Mouse (Mus musculus): ENCODE results near the gene Cotl1.

The Cotl1 gene

GRCm38 (mm10) chr8:119817446-119817845, 22.9 kb downstream of the Cotl1 start:
- DNase-seq (ENCODE audit: low read depth, low spot score): no peak

GRCm38 (mm10) chr8:119816219-119816618, 24.1 kb downstream of the Cotl1 start:
- DNase-seq (ENCODE audit: low read depth, low spot score): no peak

- no peak for DNase-seq (ENCODE audit: low read depth, low spot score)
Observed at GRCm38 (mm10) chr8:119812650-119813431, 27.5 kb downstream of the Cotl1 start.

DNA sequence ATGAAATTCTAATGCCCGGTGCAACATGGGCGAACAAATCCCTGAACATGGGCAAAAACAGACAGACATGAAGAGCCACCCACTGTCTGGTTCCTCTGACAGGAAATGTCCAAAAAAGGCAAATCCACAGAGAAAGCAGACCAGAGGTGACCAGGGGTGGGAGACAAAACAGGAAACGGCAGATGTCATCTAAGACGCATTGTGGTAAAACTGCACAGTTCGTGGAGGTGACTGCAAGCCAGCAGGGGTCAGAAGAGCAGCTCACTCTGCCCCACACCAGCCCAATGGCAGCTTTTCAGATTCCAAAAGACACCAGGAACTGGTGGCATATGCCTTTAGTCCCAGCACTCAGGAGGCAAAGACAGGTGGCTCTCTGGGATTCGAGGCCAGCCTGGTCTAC, 28.4 kb downstream of the Cotl1 start:
- DNase-seq (ENCODE audit: low read depth, low spot score): no peak

DNA sequence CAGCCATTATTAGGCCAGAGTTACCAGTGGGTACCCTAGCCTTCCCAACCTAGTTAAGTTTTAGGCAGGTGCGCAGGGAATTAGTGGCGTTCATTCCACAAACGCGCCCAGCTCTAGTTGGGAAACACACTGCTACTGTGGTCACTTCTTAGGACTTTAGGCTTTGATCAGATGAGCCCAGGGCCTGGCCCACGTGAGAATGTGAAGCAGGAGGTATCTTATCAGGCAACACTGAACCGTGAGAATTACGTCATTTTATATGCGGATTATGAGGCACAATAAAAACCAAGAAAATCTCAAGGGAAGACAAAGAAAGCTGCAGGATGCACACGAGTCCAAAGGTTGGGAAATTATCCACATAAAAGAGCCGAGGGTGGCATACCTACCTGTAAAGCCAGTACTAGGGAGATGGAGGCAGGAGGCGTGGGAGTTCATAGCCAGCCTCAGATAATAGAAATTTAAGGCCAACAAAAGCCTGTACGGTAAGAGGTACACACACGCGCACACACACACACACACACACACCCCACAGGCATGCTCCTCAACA, 29.3 kb downstream of the Cotl1 start:
- no peak for DNase-seq (ENCODE audit: low read depth, low spot score)

- no peak for DNase-seq (ENCODE audit: low read depth, low spot score)
Observed at GRCm38 (mm10) chr8:119810127-119810868, 30.0 kb downstream of the Cotl1 start.

- no peak for DNase-seq (ENCODE audit: low read depth, low spot score)
Observed at GRCm38 (mm10) chr8:119809620-119810019, 30.7 kb downstream of the Cotl1 start.

- DNase-seq (ENCODE audit: low read depth, low spot score): no peak
Observed at GRCm38 (mm10) chr8:119807687-119808086, 32.7 kb downstream of the Cotl1 start.

- no peak for DNase-seq (ENCODE audit: low read depth, low spot score)
Observed at GRCm38 (mm10) chr8:119806422-119807263, 33.7 kb downstream of the Cotl1 start.

DNA sequence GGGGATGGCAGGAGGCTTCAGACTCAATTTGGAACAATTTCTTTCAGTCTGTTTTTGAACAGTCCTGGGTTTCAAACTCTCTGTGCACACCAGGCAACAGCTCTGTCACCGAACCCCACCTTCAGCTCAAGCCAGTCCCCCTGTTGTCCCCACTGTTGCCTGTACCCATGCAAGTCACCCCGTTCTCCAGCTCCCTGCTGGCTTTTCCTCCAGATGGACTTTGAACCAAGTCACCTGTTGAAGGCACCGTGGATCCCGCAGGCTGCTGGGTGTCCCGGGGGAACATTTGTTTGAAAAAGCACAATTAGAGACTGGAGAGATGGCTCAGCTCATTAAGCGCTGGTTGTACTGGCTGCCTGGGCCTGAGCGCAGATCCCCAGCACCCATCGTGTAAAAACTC, 35.1 kb downstream of the Cotl1 start:
- no peak for DNase-seq (ENCODE audit: low read depth, low spot score)

GRCm38 (mm10) chr8:119802592-119802991, 37.8 kb downstream of the Cotl1 start:
- no peak for DNase-seq (ENCODE audit: low read depth, low spot score)

DNA sequence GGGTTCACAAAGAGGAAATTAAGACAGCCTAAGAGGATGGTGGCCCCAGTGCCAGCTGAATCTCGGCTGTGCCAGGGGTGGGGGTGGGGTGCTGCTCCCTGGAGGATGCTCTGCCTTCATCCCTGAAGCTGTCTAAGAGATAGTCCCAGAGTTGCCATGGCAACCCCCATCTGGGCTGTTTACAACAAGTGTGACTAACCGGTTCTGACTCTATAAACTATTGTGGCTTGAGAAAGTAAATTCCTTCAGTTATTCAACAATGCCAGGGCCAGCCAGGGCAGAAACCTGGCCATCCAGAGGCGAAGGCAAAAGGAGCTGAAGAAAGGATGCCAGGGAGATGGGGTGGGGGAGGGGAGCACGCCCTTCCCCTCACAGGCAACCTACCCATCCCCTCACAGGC, 39.2 kb downstream of the Cotl1 start:
- no peak for DNase-seq (ENCODE audit: low read depth, low spot score)

DNA sequence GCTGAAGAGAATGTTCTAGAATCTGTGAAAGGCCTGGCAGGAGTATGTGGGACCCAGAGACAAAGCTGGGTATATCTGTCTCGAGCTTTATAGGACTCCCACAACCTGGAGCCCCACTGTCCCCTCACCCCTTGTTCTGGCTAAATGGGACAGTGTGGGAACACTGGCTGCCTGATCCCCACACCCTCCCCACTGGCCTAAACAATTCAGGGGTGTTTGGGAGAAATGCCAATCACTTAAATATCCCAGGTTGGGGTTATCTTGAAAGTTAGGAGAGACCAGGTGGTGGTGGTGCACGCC, 41.4 kb downstream of the Cotl1 start:
- no peak for DNase-seq (ENCODE audit: low read depth, low spot score)

- DNase-seq (ENCODE audit: low read depth, low spot score): no peak
Observed at GRCm38 (mm10) chr8:119798170-119798964, 42.0 kb downstream of the Cotl1 start.

DNA sequence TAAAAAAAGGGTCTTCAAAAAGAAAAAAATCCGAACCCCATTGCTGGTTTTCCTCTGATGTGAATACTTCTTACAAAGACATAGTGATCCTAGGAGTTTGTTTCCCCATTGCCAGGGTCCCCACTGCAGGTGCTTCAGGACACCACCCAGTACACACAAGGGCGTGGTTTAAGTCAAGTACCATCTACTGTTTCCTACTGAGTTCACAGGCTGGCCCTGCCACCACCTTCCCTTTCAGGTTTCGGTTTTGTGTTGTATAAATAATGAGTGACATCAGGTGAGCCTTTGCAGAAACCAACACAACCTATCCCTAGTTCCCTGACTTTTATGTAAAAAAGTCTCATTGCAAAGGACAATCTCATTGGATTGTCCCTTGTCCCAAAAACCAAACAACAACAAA, 44.7 kb downstream of the Cotl1 start:
- no peak for DNase-seq (ENCODE audit: low read depth, low spot score)

GRCm38 (mm10) chr8:119794689-119795088, 45.7 kb downstream of the Cotl1 start:
- no peak for DNase-seq (ENCODE audit: low read depth, low spot score)

GRCm38 (mm10) chr8:119791804-119792704, 48.3 kb downstream of the Cotl1 start:
- DNase-seq (ENCODE audit: low read depth, low spot score): no peak

DNA sequence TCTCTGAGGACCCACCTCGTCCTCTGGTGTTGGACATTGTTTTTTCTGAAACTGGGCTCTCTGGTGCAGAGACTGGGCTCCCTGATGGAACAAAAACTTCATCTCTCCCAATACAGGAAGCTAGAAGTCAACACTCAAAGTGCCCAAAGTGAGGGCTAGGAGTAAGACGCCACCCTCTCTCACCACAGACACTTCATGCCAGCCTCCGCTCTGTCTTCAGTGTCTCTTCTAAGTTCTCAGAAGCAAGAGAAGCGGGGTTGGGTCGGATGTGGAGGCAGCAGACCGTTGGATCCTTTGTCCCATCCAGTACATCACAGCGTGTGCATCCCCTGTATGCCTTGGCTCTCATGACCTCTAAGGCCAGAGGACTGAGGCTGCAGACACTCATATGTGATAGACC, 50.8 kb downstream of the Cotl1 start:
- no peak for DNase-seq (ENCODE audit: low read depth, low spot score)

- DNase-seq (ENCODE audit: low read depth, low spot score): no peak
Observed at GRCm38 (mm10) chr8:119788607-119789381, 51.5 kb downstream of the Cotl1 start.
